Mouse (Mus musculus): ENCODE measurements around the gene Cldn9. TPM values are rescaled to one million over a fixed set of nuclear protein-coding genes. Genes with fewer than 3 reads are reported as not detected.

The Cldn9 gene
- polyA plus RNA-seq, 1 experiment from 2014 or later, result 8.7 TPM

GRCm38 (mm10) chr17:23671519-23671918 is 12.3 kb downstream of the Cldn9 start:
- Histone ChIP-seq H3K4me2 (ENCODE audit: low read depth, low read length) (no peak overlapping the region), H3K4me1 (ENCODE audit: control insufficient read depth, insufficient read depth, low read length) (peaks cover 3% of the 10 kb centered on the region; the same call in 1 of the 2 replicates), H3K27ac (replicated peaks; ENCODE audit: low read depth, low read length) (no peak overlapping the region), H3K27me3 (ENCODE audit: control insufficient read depth, insufficient read depth, low read length) (no peaks in the 10 kb centered on the region), H3K9me3 (replicated peaks; ENCODE audit: control insufficient read depth, low read length) (no peaks in the 10 kb centered on the region), H3K36me3 (replicated peaks; ENCODE audit: control insufficient read depth, insufficient read depth, low read depth, low read length) (peaks cover 3% of the 10 kb centered on the region; the same call in 1 of the 2 replicates), H3K4me3 (ENCODE audit: low read depth, low read length) (no peak overlapping the region), H3K9ac (replicated peaks; ENCODE audit: low read length) (no peak overlapping the region)
- WGBS, result 82% methylated on average over 3 of the region's 3 CpGs
- ATAC-seq (replicated peaks; ENCODE audit: insufficient number of reproducible peaks, low FRiP score, low TSS enrichment, low read depth) (no peak), DNase-seq (ENCODE audit: low spot score) (no peak)

GRCm38 (mm10) chr17:23670516-23671074 is 13.2 kb downstream of the Cldn9 start:
- H3K4me3 ChIP-seq (ENCODE audit: low read depth, low read length), result no peak overlapping the region
- 80% methylated on average over 7 of the region's 7 CpGs for WGBS
- H3K4me1 ChIP-seq (ENCODE audit: control insufficient read depth, insufficient read depth, low read length), result peaks cover 3% of the 10 kb centered on the region; the same call in 1 of the 2 replicates
- no peak overlapping the region for H3K27ac ChIP-seq (replicated peaks; ENCODE audit: low read depth, low read length)
- no peak overlapping the region for H3K9ac ChIP-seq (replicated peaks; ENCODE audit: low read length)
- no peaks in the 10 kb centered on the region for H3K27me3 ChIP-seq (ENCODE audit: control insufficient read depth, insufficient read depth, low read length)
- ATAC-seq (replicated peaks; ENCODE audit: insufficient number of reproducible peaks, low FRiP score, low TSS enrichment, low read depth) (no peak), DNase-seq (ENCODE audit: low spot score) (no peak)
- H3K36me3 ChIP-seq (replicated peaks; ENCODE audit: control insufficient read depth, insufficient read depth, low read depth, low read length), result peaks cover 3% of the 10 kb centered on the region; the same call in 1 of the 2 replicates
- H3K4me2 ChIP-seq (ENCODE audit: low read depth, low read length), result no peak overlapping the region
- H3K9me3 ChIP-seq (replicated peaks; ENCODE audit: control insufficient read depth, low read length), result no peaks in the 10 kb centered on the region

- Histone ChIP-seq H3K9ac (replicated peaks; ENCODE audit: low read length) (no peak overlapping the region), H3K36me3 (replicated peaks; ENCODE audit: control insufficient read depth, insufficient read depth, low read depth, low read length) (peaks cover 3% of the 10 kb centered on the region; the same call in 1 of the 2 replicates), H3K4me2 (ENCODE audit: low read depth, low read length) (no peak overlapping the region), H3K27ac (replicated peaks; ENCODE audit: low read depth, low read length) (no peak overlapping the region), H3K4me1 (ENCODE audit: control insufficient read depth, insufficient read depth, low read length) (no peaks in the 10 kb centered on the region), H3K27me3 (ENCODE audit: control insufficient read depth, insufficient read depth, low read length) (peaks cover 14% of the 10 kb centered on the region), H3K9me3 (replicated peaks; ENCODE audit: control insufficient read depth, low read length) (no peaks in the 10 kb centered on the region), H3K4me3 (ENCODE audit: low read depth, low read length) (no peak overlapping the region)
- 80% methylated on average over 14 of the region's 14 CpGs for WGBS
- ATAC-seq (replicated peaks; ENCODE audit: insufficient number of reproducible peaks, low FRiP score, low TSS enrichment, low read depth) (no peak; the same call in 1 of the 2 replicates), DNase-seq (ENCODE audit: low spot score) (no peak)
Observed at GRCm38 (mm10) chr17:23665511-23665910, 18.3 kb downstream of the Cldn9 start.

GRCm38 (mm10) chr17:23664556-23665021 is 19.2 kb downstream of the Cldn9 start:
- Histone ChIP-seq H3K27me3 (ENCODE audit: control insufficient read depth, insufficient read depth, low read length) (peaks cover 20% of the 10 kb centered on the region), H3K9ac (replicated peaks; ENCODE audit: low read length) (no peak overlapping the region), H3K4me2 (ENCODE audit: low read depth, low read length) (no peak overlapping the region), H3K4me1 (ENCODE audit: control insufficient read depth, insufficient read depth, low read length) (no peaks in the 10 kb centered on the region), H3K9me3 (replicated peaks; ENCODE audit: control insufficient read depth, low read length) (no peaks in the 10 kb centered on the region), H3K4me3 (ENCODE audit: low read depth, low read length) (no peak overlapping the region), H3K27ac (replicated peaks; ENCODE audit: low read depth, low read length) (no peak overlapping the region), H3K36me3 (replicated peaks; ENCODE audit: control insufficient read depth, insufficient read depth, low read depth, low read length) (peaks cover under 1% of the 10 kb centered on the region; the same call in 1 of the 2 replicates)
- WGBS, result 13% methylated on average over 5 of the region's 5 CpGs
- peak; percentile 35; the same call in 1 of the 2 replicates for ATAC-seq (replicated peaks; ENCODE audit: insufficient number of reproducible peaks, low FRiP score, low TSS enrichment, low read depth)
- DNase-seq (ENCODE audit: low spot score), result peak; percentile 80

GRCm38 (mm10) chr17:23661526-23661925 is 22.3 kb downstream of the Cldn9 start:
- DNase-seq (ENCODE audit: low spot score), result no peak
- H3K27me3 ChIP-seq (ENCODE audit: control insufficient read depth, insufficient read depth, low read length), result peaks cover 20% of the 10 kb centered on the region
- WGBS, result 0% methylated on average over 8 of the region's 9 CpGs

GRCm38 (mm10) chr17:23660876-23661200 is 23.0 kb downstream of the Cldn9 start:
- peak overlapping the region; percentile 21; the same call in 1 of the 2 replicates for H3K4me2 ChIP-seq (ENCODE audit: low read depth, low read length)
- 4% methylated on average over 14 of the region's 14 CpGs for WGBS
- H3K9ac ChIP-seq (replicated peaks; ENCODE audit: low read length), result no peak overlapping the region
- H3K4me3 ChIP-seq (ENCODE audit: low read depth, low read length), result no peak overlapping the region
- no peaks in the 10 kb centered on the region for H3K36me3 ChIP-seq (replicated peaks; ENCODE audit: control insufficient read depth, insufficient read depth, low read depth, low read length)
- no peaks in the 10 kb centered on the region for H3K4me1 ChIP-seq (ENCODE audit: control insufficient read depth, insufficient read depth, low read length)
- peaks cover 20% of the 10 kb centered on the region for H3K27me3 ChIP-seq (ENCODE audit: control insufficient read depth, insufficient read depth, low read length)
- ATAC-seq (replicated peaks; ENCODE audit: insufficient number of reproducible peaks, low FRiP score, low TSS enrichment, low read depth) (no peak), DNase-seq (ENCODE audit: low spot score) (no peak)
- no peak overlapping the region for H3K27ac ChIP-seq (replicated peaks; ENCODE audit: low read depth, low read length)
- H3K9me3 ChIP-seq (replicated peaks; ENCODE audit: control insufficient read depth, low read length), result no peaks in the 10 kb centered on the region

More at GRCm38 (mm10) chr17:23661526-23661925, 22.3 kb downstream of the Cldn9 start:
- Histone ChIP-seq H3K36me3 (replicated peaks; ENCODE audit: control insufficient read depth, insufficient read depth, low read depth, low read length) (no peaks in the 10 kb centered on the region), H3K27ac (replicated peaks; ENCODE audit: low read depth, low read length) (no peak overlapping the region), H3K4me3 (ENCODE audit: low read depth, low read length) (no peak overlapping the region), H3K4me1 (ENCODE audit: control insufficient read depth, insufficient read depth, low read length) (no peaks in the 10 kb centered on the region), H3K9me3 (replicated peaks; ENCODE audit: control insufficient read depth, low read length) (no peaks in the 10 kb centered on the region), H3K4me2 (ENCODE audit: low read depth, low read length) (no peak overlapping the region), H3K9ac (replicated peaks; ENCODE audit: low read length) (no peak overlapping the region)
- ATAC-seq (replicated peaks; ENCODE audit: insufficient number of reproducible peaks, low FRiP score, low TSS enrichment, low read depth), result no peak

- Histone ChIP-seq H3K9me3 (replicated peaks; ENCODE audit: control insufficient read depth, low read length) (no peaks in the 10 kb centered on the region), H3K4me3 (ENCODE audit: low read depth, low read length) (peak within 1 kb of the TSS; percentile 14; the same call in 1 of the 2 replicates), H3K4me2 (ENCODE audit: low read depth, low read length) (peak within 1 kb of the TSS; percentile 21), H3K36me3 (replicated peaks; ENCODE audit: control insufficient read depth, insufficient read depth, low read depth, low read length) (no peaks in the 10 kb centered on the region), H3K27ac (replicated peaks; ENCODE audit: low read depth, low read length) (no peak within 1 kb of the TSS), H3K9ac (replicated peaks; ENCODE audit: low read length) (no peak within 1 kb of the TSS), H3K4me1 (ENCODE audit: control insufficient read depth, insufficient read depth, low read length) (no peaks in the 10 kb centered on the region), H3K27me3 (ENCODE audit: control insufficient read depth, insufficient read depth, low read length) (peaks cover 20% of the 10 kb centered on the region)
- 4% methylated on average over 27 of the region's 27 CpGs for WGBS
- ATAC-seq (replicated peaks; ENCODE audit: insufficient number of reproducible peaks, low FRiP score, low TSS enrichment, low read depth), result no peak; the same call in 1 of the 2 replicates
- DNase-seq (ENCODE audit: low spot score), result peak; percentile 27
Observed at GRCm38 (mm10) chr17:23660117-23660875, 23.5 kb downstream of the Cldn9 start, which contains the start of gene Bicdl2. TSS of gene Bicdl2 (plus strand) at chr17:23660506.

- H3K27ac ChIP-seq (replicated peaks; ENCODE audit: low read depth, low read length), result no peak overlapping the region
- WGBS, result 78% methylated on average over 3 of the region's 3 CpGs
- DNase-seq (ENCODE audit: low spot score) (no peak), ATAC-seq (replicated peaks; ENCODE audit: insufficient number of reproducible peaks, low FRiP score, low TSS enrichment, low read depth) (no peak)
- peaks cover 20% of the 10 kb centered on the region for H3K27me3 ChIP-seq (ENCODE audit: control insufficient read depth, insufficient read depth, low read length)
- no peak overlapping the region for H3K4me2 ChIP-seq (ENCODE audit: low read depth, low read length)
- no peak overlapping the region for H3K9ac ChIP-seq (replicated peaks; ENCODE audit: low read length)
- no peaks in the 10 kb centered on the region for H3K36me3 ChIP-seq (replicated peaks; ENCODE audit: control insufficient read depth, insufficient read depth, low read depth, low read length)
- H3K4me1 ChIP-seq (ENCODE audit: control insufficient read depth, insufficient read depth, low read length), result no peaks in the 10 kb centered on the region
- H3K9me3 ChIP-seq (replicated peaks; ENCODE audit: control insufficient read depth, low read length), result no peaks in the 10 kb centered on the region
- no peak overlapping the region for H3K4me3 ChIP-seq (ENCODE audit: low read depth, low read length)
Observed at GRCm38 (mm10) chr17:23658450-23658849, 25.4 kb downstream of the Cldn9 start.
